Mouse (Mus musculus) liver, adult 2 months (tissue): ENCODE results near the gene Arid3b.

Source experiments
- CTCF ChIP-seq: fragments of 200-500 bp; IDR thresholded peaks from 2 replicates; pipeline ENCODE4 v1.5.1; 2011; ENCODE audit warnings: low read depth, low read length, control low read depth
- POLR2A ChIP-seq: fragments of 200-500 bp; IDR thresholded peaks from 2 replicates; pipeline ENCODE4 v1.6.1; 2011; ENCODE audit warnings: low read length, control low read depth; ENCODE audit not compliant: insufficient read depth; ENCODE audit errors: extremely low read depth

DNA sequence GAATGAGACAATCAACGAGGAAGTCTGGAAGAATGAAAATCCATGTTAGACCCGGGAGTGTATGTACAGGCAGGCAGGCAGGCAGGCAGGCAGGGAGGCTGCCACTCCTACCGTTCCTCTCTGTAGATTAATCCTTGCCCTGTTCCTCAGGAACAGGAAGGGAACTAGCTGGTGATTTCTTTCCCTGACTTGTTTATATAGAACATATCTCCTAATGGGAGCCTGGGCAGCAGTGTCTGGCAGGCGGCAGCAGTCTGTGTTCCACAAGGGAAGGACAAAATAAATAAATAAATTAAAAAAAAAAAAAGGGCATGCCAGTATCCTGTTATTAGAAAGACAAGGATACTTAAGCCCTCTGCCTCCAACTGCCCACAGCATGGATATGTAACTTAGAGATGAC, 32.8 kb downstream of the Arid3b start:
- TF ChIP-seq POLR2A (no peak), CTCF (no peak)
